Mouse (Mus musculus): ENCODE measurements around the gene Fasn.

The Fasn gene

GRCm38 (mm10) chr11:120826016-120826953 is 1.9 kb upstream of the Fasn start:
- no peak for DNase-seq (ENCODE audit: low read depth)

GRCm38 (mm10) chr11:120825289-120825863 is 1.0 kb upstream of the Fasn start:
- DNase-seq (ENCODE audit: low read depth): peak; percentile 34

GRCm38 (mm10) chr11:120824787-120825288 is 491 bp upstream of the Fasn start:
- no peak for DNase-seq (ENCODE audit: low read depth)

GRCm38 (mm10) chr11:120823551-120823947 is 798 bp downstream of the Fasn start:
- peak; percentile 74 for DNase-seq (ENCODE audit: low read depth)

GRCm38 (mm10) chr11:120822831-120823550 is 1.4 kb downstream of the Fasn start:
- DNase-seq (ENCODE audit: low read depth): peak; percentile 48

GRCm38 (mm10) chr11:120822321-120822720 is 2.0 kb downstream of the Fasn start:
- DNase-seq (ENCODE audit: low read depth): no peak

- no peak for DNase-seq (ENCODE audit: low read depth)
Observed at GRCm38 (mm10) chr11:120821076-120821922, 3.0 kb downstream of the Fasn start.

- DNase-seq (ENCODE audit: low read depth): no peak
Observed at GRCm38 (mm10) chr11:120820546-120820945, 3.8 kb downstream of the Fasn start.

- no peak for DNase-seq (ENCODE audit: low read depth)
Observed at GRCm38 (mm10) chr11:120819556-120819955, 4.8 kb downstream of the Fasn start.

GRCm38 (mm10) chr11:120818251-120818650 is 6.1 kb downstream of the Fasn start:
- DNase-seq (ENCODE audit: low read depth): no peak

- no peak for DNase-seq (ENCODE audit: low read depth)
Observed at GRCm38 (mm10) chr11:120817358-120817757, 7.0 kb downstream of the Fasn start.

- no peak for DNase-seq (ENCODE audit: low read depth)
Observed at GRCm38 (mm10) chr11:120812068-120812467, 12.3 kb downstream of the Fasn start.

- DNase-seq (ENCODE audit: low read depth): no peak
Observed at GRCm38 (mm10) chr11:120808010-120808409, 16.3 kb downstream of the Fasn start.

- DNase-seq (ENCODE audit: low read depth): no peak
Observed at GRCm38 (mm10) chr11:120805375-120806298, 18.7 kb downstream of the Fasn start.

- DNase-seq (ENCODE audit: low read depth): no peak
Observed at GRCm38 (mm10) chr11:120804769-120805168, 19.6 kb downstream of the Fasn start.

GRCm38 (mm10) chr11:120804274-120804673 is 20.1 kb downstream of the Fasn start:
- DNase-seq (ENCODE audit: low read depth): no peak

- peak; percentile 96 for DNase-seq (ENCODE audit: low read depth)
Observed at GRCm38 (mm10) chr11:120800061-120800904, 24.1 kb downstream of the Fasn start.

- peak; percentile 44 for DNase-seq (ENCODE audit: low read depth)
Observed at GRCm38 (mm10) chr11:120799316-120799890, 24.9 kb downstream of the Fasn start.

- no peak for DNase-seq (ENCODE audit: low read depth)
Observed at GRCm38 (mm10) chr11:120798244-120798643, 26.1 kb downstream of the Fasn start.

All from NIH3T3 (cell line).